Mouse (Mus musculus) embryonic fibroblast, embryonic 13.5 days (primary cell): ENCODE results near the gene Gm45337. TPM values are rescaled to one million over a fixed set of nuclear protein-coding genes. Genes with fewer than 3 reads are reported as not detected.
"Not testable (repeated sequence)": the region's sequence is repeated elsewhere in the genome, so short reads cannot be mapped to it uniquely, and the experiment has no call there.

ENCODE experiments used
- H3K27ac ChIP-seq: 2 replicates; pipeline ENCODE4 v1.5.1; 2012; ENCODE audit warnings: low read length, control low read depth, inconsistent platforms; ENCODE audit not compliant: insufficient read depth
- H3K4me1 ChIP-seq: 2 replicates; pipeline ENCODE4 v1.6.1; 2011; ENCODE audit warnings: low read length; ENCODE audit not compliant: control insufficient read depth, insufficient read depth
- H3K4me3 ChIP-seq: 2 replicates; pipeline ENCODE4 v1.5.1; 2011; ENCODE audit warnings: mild to moderate bottlenecking, control low read depth, low read length; ENCODE audit not compliant: insufficient read depth
- CTCF ChIP-seq: IDR thresholded peaks from 2 replicates; pipeline ENCODE4 v1.5.1; 2011; ENCODE audit warnings: mild to moderate bottlenecking, control low read depth, low read length, moderate library complexity, borderline replicate concordance; ENCODE audit not compliant: insufficient read depth
- POLR2A ChIP-seq: IDR thresholded peaks from 2 replicates; pipeline ENCODE4 v1.6.1; 2011; ENCODE audit warnings: low read depth, mild to moderate bottlenecking, control low read depth, low read length, moderate library complexity
- polyA plus RNA-seq: library from polyadenylated mRNA; stranded (reverse); fragments of >200 nt; gene quantifications from 2 replicates; pipeline ENCODE4 v1.2.4, GENCODE M21; 2011; ENCODE audit warnings: low read depth; ENCODE audit not compliant: missing spikeins, insufficient read length

The Gm45337 gene
- polyA plus RNA-seq, 1 experiment = not detected

DNA sequence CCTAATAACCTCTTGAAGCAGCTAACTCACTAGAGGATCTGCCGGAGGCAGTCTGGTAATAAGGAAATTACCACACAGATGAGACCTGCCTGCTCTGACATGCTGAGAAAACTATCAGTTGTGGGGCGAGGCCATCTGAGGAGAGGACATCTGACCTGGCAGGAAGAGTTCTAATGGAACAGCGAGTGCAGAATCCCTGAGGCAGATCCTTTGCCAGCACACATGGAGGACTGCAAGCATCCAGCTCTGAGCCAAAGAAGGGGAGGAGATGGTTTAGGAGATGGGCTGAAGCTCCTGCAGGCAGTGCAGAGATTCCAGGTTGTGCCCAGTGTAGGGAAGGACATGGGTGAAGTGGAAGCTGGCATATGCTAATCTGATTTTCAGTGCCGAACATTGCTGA lies 7.8 kb upstream of the Gm45337 start:
- Histone ChIP-seq H3K4me1 (no peaks in the 10 kb centered on the region), H3K27ac (no peak overlapping the region), H3K4me3 (no peak overlapping the region)
- TF ChIP-seq CTCF (no peak), POLR2A (no peak)

GRCm38 (mm10) chr7:142148633-142149032 lies 4.2 kb upstream of the Gm45337 start:
- no peak for TF ChIP-seq CTCF
- no peak for TF ChIP-seq POLR2A
- H3K27ac ChIP-seq = no peak overlapping the region
- no peak overlapping the region for H3K4me3 ChIP-seq
- no peaks in the 10 kb centered on the region for H3K4me1 ChIP-seq

DNA sequence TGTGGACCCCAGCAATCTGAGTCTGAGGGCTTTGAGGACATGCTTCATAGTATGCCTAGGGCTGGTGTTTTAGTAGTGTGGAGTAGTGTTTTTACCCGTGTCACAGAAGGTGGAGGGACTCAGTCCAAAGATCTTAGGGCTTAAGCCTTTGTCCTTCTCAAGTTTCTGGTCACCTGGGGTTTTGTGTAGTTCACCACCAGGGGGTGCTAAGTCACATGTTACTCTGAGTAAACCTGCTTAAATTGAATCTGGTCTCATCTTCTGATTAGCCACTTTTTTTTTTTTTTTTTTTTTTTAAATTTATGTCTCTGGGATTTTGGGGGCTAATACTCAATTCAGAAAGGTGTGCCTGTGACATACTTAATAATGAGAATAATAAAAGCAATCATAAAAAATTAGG lies 1.6 kb upstream of the Gm45337 start:
- H3K4me1 ChIP-seq = no peaks in the 10 kb centered on the region
- H3K4me3 ChIP-seq = no peak overlapping the region
- no peak overlapping the region for H3K27ac ChIP-seq
- no peak for TF ChIP-seq CTCF
- no peak for TF ChIP-seq POLR2A

- H3K4me1 ChIP-seq = no peaks in the 10 kb centered on the region
- H3K4me3 ChIP-seq = no peak overlapping the region
- no peak for TF ChIP-seq CTCF
- TF ChIP-seq POLR2A = no peak
- no peak overlapping the region for H3K27ac ChIP-seq
Observed at GRCm38 (mm10) chr7:142145413-142145940, 1.1 kb upstream of the Gm45337 start.

- H3K27ac ChIP-seq, H3K4me3 ChIP-seq, H3K4me1 ChIP-seq: not testable (repeated sequence)
Observed at GRCm38 (mm10) chr7:142143506-142144010, 849 bp downstream of the Gm45337 start.

DNA sequence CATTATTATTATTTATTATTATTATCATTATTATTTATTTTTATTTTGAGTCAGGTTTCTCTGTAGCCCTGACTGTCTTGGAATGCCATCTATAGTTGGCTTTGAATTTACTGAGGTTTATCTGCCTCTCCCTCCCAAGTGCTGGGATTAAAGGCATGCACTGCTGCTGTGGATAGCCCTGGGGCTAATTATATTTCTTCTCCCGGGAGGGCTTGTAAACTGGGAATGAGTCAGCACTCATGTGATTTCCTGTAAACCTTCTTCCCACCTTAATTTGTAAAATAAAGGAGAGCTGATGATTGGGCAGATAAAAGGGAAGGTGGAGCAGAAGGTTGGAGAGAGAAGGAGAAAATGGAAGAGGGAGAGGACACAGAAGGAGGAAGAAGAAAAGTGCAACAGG lies 3.7 kb downstream of the Gm45337 start:
- Histone ChIP-seq H3K27ac (no peak overlapping the region), H3K4me3 (no peak overlapping the region), H3K4me1 (no peaks in the 10 kb centered on the region)
- no peak for TF ChIP-seq POLR2A
- no peak for TF ChIP-seq CTCF

- not testable (repeated sequence) for H3K27ac ChIP-seq, H3K4me3 ChIP-seq, H3K4me1 ChIP-seq
Observed at GRCm38 (mm10) chr7:142135934-142136333, 8.5 kb downstream of the Gm45337 start, which contains the start of gene Gm39115. TSS of gene Gm39115 (minus strand) at chr7:142136034.

- Histone ChIP-seq H3K4me3 (no peak overlapping the region), H3K27ac (no peak overlapping the region), H3K4me1 (no peaks in the 10 kb centered on the region)
- TF ChIP-seq CTCF = peak; percentile 37; the same call in 1 of the 2 replicates
- TF ChIP-seq POLR2A = no peak
Observed at GRCm38 (mm10) chr7:142134206-142134995, 10.0 kb downstream of the Gm45337 start.

- TF ChIP-seq CTCF = no peak
- TF ChIP-seq POLR2A = no peak
- Histone ChIP-seq H3K4me3 (no peak overlapping the region), H3K4me1 (no peaks in the 10 kb centered on the region), H3K27ac (no peak overlapping the region)
Observed at GRCm38 (mm10) chr7:142128843-142129242, 15.6 kb downstream of the Gm45337 start.

- H3K4me1 ChIP-seq, H3K4me3 ChIP-seq, H3K27ac ChIP-seq: not testable (repeated sequence)
Observed at GRCm38 (mm10) chr7:142120629-142121028, 23.8 kb downstream of the Gm45337 start, which contains the start of gene Gm45618. TSS of gene Gm45618 (minus strand) at chr7:142120729.
